8 mouse cellular contexts compared by ENCODE assay signal in the genomic region with DNA sequence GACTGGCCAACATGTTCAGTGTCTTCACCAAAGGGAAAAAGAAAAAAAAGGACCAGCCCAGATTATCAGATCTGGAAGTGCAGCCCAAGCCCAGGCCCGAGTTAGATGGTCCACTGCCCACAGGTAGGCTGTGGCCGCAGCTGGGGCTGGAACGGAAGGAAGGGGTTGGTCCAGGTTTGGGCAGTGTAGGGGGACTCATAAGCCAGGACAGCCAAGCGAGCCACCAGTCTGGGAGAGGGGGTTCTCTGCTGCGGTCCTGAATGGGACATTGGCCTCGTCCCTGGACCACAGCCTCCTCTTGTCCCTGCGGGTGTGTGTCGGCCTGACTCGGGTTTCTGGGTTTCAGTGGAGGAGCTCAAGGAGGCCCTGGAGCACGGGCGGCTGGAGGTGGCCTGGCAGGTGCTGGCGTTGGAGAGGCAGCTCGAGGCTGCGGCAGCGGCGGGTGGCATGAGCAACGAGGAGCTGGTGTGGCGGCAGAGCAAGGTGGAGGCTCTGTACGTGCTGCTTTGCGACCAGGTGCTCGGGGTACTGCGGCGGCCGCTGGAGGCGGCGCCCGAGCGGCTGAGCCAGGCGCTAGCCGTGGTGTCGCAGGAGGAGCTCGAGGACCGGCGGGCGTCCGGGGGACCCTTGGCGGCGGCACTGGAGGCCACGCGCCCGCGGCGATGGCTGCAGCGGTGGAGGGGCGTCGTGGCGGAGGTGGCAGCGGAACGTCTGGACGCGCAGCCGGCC. TPM values are rescaled to one million over a fixed set of nuclear protein-coding genes. Genes with fewer than 3 reads are reported as not detected.
DNase-seq lines count a peak whose midpoint lies in the region; ATAC-seq and TF ChIP-seq lines count a peak whose summit lies in the region.

No protein-coding gene starts in this region.

- H3K9ac ChIP-seq in lung, postnatal 0 days (replicated peaks; ENCODE audit: low read depth), result no peak overlapping the region
- H3K9ac ChIP-seq in forebrain, embryonic 16.5 days (replicated peaks; ENCODE audit: low read depth, low read length), result no peak overlapping the region
- no peak overlapping the region for H3K9ac ChIP-seq in limb, embryonic 14.5 days (ENCODE audit: low read depth, low read length, severe bottlenecking)

- TF ChIP-seq CTCF in lung, postnatal 0 days (IDR thresholded peaks at IDR 0.05), result no peak
- TF ChIP-seq CTCF in small intestine, adult 2 months (IDR thresholded peaks at IDR 0.05; ENCODE audit: extremely low read depth, insufficient read length, insufficient replicate concordance, low read depth, low read length), result no peak

- no peaks in the 10 kb centered on the region for H3K36me3 ChIP-seq in lung, postnatal 0 days (ENCODE audit: insufficient read depth, low read length)
- no peaks in the 10 kb centered on the region for H3K36me3 ChIP-seq in forebrain, embryonic 16.5 days (ENCODE audit: control insufficient read depth, insufficient read depth)
- no peaks in the 10 kb centered on the region for H3K36me3 ChIP-seq in limb, embryonic 14.5 days (ENCODE audit: control insufficient read depth, insufficient read depth, low read length)
- H3K36me3 ChIP-seq in small intestine, adult 2 months (ENCODE audit: control insufficient read depth, insufficient read depth, low read length), result no peaks in the 10 kb centered on the region

- no peak overlapping the region for H3K4me3 ChIP-seq in lung, postnatal 0 days (ENCODE audit: low read depth, low read length)
- peak overlapping the region; percentile 23; the same call in 1 of the 2 replicates for H3K4me3 ChIP-seq in forebrain, embryonic 16.5 days (replicated peaks; ENCODE audit: low read length)
- H3K4me3 ChIP-seq in limb, embryonic 14.5 days (replicated peaks; ENCODE audit: low read length), result peak overlapping the region; percentile 21
- H3K4me3 ChIP-seq in small intestine, adult 2 months (ENCODE audit: low read depth, low read length), result peak overlapping the region; percentile 24

- intact Hi-C loops in left cerebral cortex, postnatal 25 days (cut with DNase I), result no loop called here

- no peak overlapping the region for H3K27ac ChIP-seq in lung, postnatal 0 days (ENCODE audit: low read length)
- H3K27ac ChIP-seq in forebrain, embryonic 16.5 days (ENCODE audit: low read length), result no peak overlapping the region
- no peak overlapping the region for H3K27ac ChIP-seq in limb, embryonic 14.5 days (replicated peaks; ENCODE audit: low read depth, low read length)
- no peak overlapping the region for H3K27ac ChIP-seq in small intestine, adult 2 months (ENCODE audit: insufficient read depth, low read depth, low read length)

- H3K4me1 ChIP-seq in lung, postnatal 0 days (ENCODE audit: insufficient read depth, low read depth, low read length), result peaks cover 14% of the 10 kb centered on the region; the same call in 1 of the 2 replicates
- peaks cover 16% of the 10 kb centered on the region for H3K4me1 ChIP-seq in forebrain, embryonic 16.5 days (replicated peaks; ENCODE audit: control insufficient read depth, insufficient read depth, low read length)
- H3K4me1 ChIP-seq in limb, embryonic 14.5 days (ENCODE audit: control insufficient read depth, insufficient read depth, low read length), result peaks cover 19% of the 10 kb centered on the region
- H3K4me1 ChIP-seq in small intestine, adult 2 months (ENCODE audit: control insufficient read depth, insufficient read depth, insufficient read length, low read length), result peaks cover 39% of the 10 kb centered on the region

- peaks cover 48% of the 10 kb centered on the region for H3K27me3 ChIP-seq in lung, postnatal 0 days (replicated peaks; ENCODE audit: insufficient read depth, low read length)
- H3K27me3 ChIP-seq in forebrain, embryonic 16.5 days (replicated peaks; ENCODE audit: control insufficient read depth, insufficient read depth, low read length), result peaks cover 95% of the 10 kb centered on the region
- peaks cover 93% of the 10 kb centered on the region for H3K27me3 ChIP-seq in limb, embryonic 14.5 days (ENCODE audit: control insufficient read depth, insufficient read depth, low read length)
- H3K27me3 ChIP-seq in small intestine, adult 2 months (ENCODE audit: control insufficient read depth, insufficient read depth, low read length), result peaks cover 54% of the 10 kb centered on the region

- no peak for TF ChIP-seq POLR2A in limb, embryonic 14.5 days (IDR thresholded peaks at IDR 0.05; ENCODE audit: borderline replicate concordance, extremely low read depth, insufficient read depth, insufficient read length)
- TF ChIP-seq POLR2A in small intestine, adult 2 months (IDR thresholded peaks at IDR 0.05; ENCODE audit: low read depth, low read length), result no peak

- WGBS in lung, postnatal 0 days, result 13% methylated on average over 50 of the region's 52 CpGs
- 3% methylated on average over 52 of the region's 52 CpGs for WGBS in forebrain, embryonic 16.5 days
- 3% methylated on average over 48 of the region's 52 CpGs for WGBS in limb, embryonic 14.5 days
- 26% methylated on average over 52 of the region's 52 CpGs for WGBS in small intestine, adult 2 months

- no peak for ATAC-seq in lung, postnatal 0 days
- no peak for ATAC-seq in forebrain, embryonic 16.5 days
- no peak for ATAC-seq in limb, embryonic 14.5 days (ENCODE audit: low FRiP score, low read depth)
- ATAC-seq in frontal cortex, adult (ENCODE audit: low TSS enrichment), result no peak

- peak; percentile 7 for DNase-seq in lung, postnatal 0 days (ENCODE audit: low spot score)
- DNase-seq in lung, postnatal 14 days, result no peak
- DNase-seq in limb, embryonic 14.5 days (ENCODE audit: low spot score), result no peak
- no peak for DNase-seq in spleen, postnatal 14 days (ENCODE audit: low spot score in 2 of 2)
- no peak for DNase-seq in left cerebral cortex, postnatal 25 days (ENCODE audit: low spot score in 2 of 2)

- TF ChIP-seq EP300 in lung, postnatal 0 days (IDR thresholded peaks at IDR 0.05), result no peak

- H3K9me3 ChIP-seq in lung, postnatal 0 days (ENCODE audit: low read length), result no peaks in the 10 kb centered on the region
- no peaks in the 10 kb centered on the region for H3K9me3 ChIP-seq in forebrain, embryonic 16.5 days (ENCODE audit: control insufficient read depth, low read length)
- no peaks in the 10 kb centered on the region for H3K9me3 ChIP-seq in limb, embryonic 14.5 days (ENCODE audit: control insufficient read depth, low read length)

- peak overlapping the region; percentile 29; the same call in 1 of the 2 replicates for H3K4me2 ChIP-seq in lung, postnatal 0 days (replicated peaks; ENCODE audit: low read depth, low read length)
- H3K4me2 ChIP-seq in forebrain, embryonic 16.5 days (ENCODE audit: low read length), result 0 out of 2 replicates have a peak overlapping the region, but pooled peaks have one; percentile 14
- peak overlapping the region; percentile 42 for H3K4me2 ChIP-seq in limb, embryonic 14.5 days (replicated peaks; ENCODE audit: low read depth, low read length, severe bottlenecking)

RNA-seq across cellular contexts. Expression of gene Tnfaip2, which starts 3.1 kb away (rescaled TPM):
- polyA plus RNA-seq in lung, postnatal 0 days (2015; fragmentation: Nextera tagmentation; extraction: Ambion mirVana), result 17.0 and 26.3 TPM in 2 replicates
- polyA plus RNA-seq in forebrain, embryonic 16.5 days (2015; fragmentation: Nextera tagmentation; extraction: Ambion mirVana), result 0.63 and 0.84 TPM in 2 replicates
- polyA plus RNA-seq in limb, embryonic 14.5 days (2012; rRNA removed), result 9.3 and 10.2 TPM in 2 replicates
- polyA plus RNA-seq in limb, embryonic 14.5 days (2014; fragmentation: Nextera tagmentation; extraction: Ambion mirVana), result 10.0 and 11.4 TPM in 2 replicates
- 10.2 and 16.4 TPM in 2 replicates for polyA plus RNA-seq in small intestine, adult 2 months (2012; rRNA removed)
- under 1 TPM; 0.53 to 0.66 TPM for total RNA-seq in left cerebral cortex, postnatal 25 days (2021)

RNA-seq across cellular contexts. Expression of gene Exoc3l4, which starts 28.5 kb away (rescaled TPM):
- polyA plus RNA-seq in lung, postnatal 0 days (2015; fragmentation: Nextera tagmentation; extraction: Ambion mirVana), result 21.3 and 24.4 TPM in 2 replicates
- 1.9 and 2.5 TPM in 2 replicates for polyA plus RNA-seq in forebrain, embryonic 16.5 days (2015; fragmentation: Nextera tagmentation; extraction: Ambion mirVana)
- polyA plus RNA-seq in limb, embryonic 14.5 days (2012; rRNA removed), result 11.7 and 14.9 TPM in 2 replicates
- polyA plus RNA-seq in limb, embryonic 14.5 days (2014; fragmentation: Nextera tagmentation; extraction: Ambion mirVana), result 7.4 and 7.7 TPM in 2 replicates
- polyA plus RNA-seq in small intestine, adult 2 months (2012; rRNA removed), result 356 and 552 TPM in 2 replicates
- 1 to 10 TPM in 1 of 2 experiments, under 1 TPM in 1; 0.85 to 1.3 TPM for total RNA-seq in left cerebral cortex, postnatal 25 days (2021)

RNA-seq across cellular contexts. Expression of gene Lbhd2, which starts 38.7 kb away (rescaled TPM):
- polyA plus RNA-seq in lung, postnatal 0 days (2015; fragmentation: Nextera tagmentation; extraction: Ambion mirVana), result 0.37 and 1.1 TPM in 2 replicates
- 1.3 and 4.5 TPM in 2 replicates for polyA plus RNA-seq in forebrain, embryonic 16.5 days (2015; fragmentation: Nextera tagmentation; extraction: Ambion mirVana)
- polyA plus RNA-seq in limb, embryonic 14.5 days (2012; rRNA removed), result 11.0 and 17.2 TPM in 2 replicates
- polyA plus RNA-seq in limb, embryonic 14.5 days (2014; fragmentation: Nextera tagmentation; extraction: Ambion mirVana), result 19.2 and 22.3 TPM in 2 replicates
- not detected in 2 replicates for polyA plus RNA-seq in small intestine, adult 2 months (2012; rRNA removed)
- 1 to 10 TPM; 1.5 to 2.5 TPM for total RNA-seq in left cerebral cortex, postnatal 25 days (2021)

RNA-seq across cellular contexts. Expression of gene Gm266, which starts 40.3 kb away (rescaled TPM):
- 1.9 and 2.7 TPM in 2 replicates for polyA plus RNA-seq in lung, postnatal 0 days (2015; fragmentation: Nextera tagmentation; extraction: Ambion mirVana)
- 0.23 and 1.1 TPM in 2 replicates for polyA plus RNA-seq in forebrain, embryonic 16.5 days (2015; fragmentation: Nextera tagmentation; extraction: Ambion mirVana)
- polyA plus RNA-seq in limb, embryonic 14.5 days (2012; rRNA removed), result 14.8 and 15.5 TPM in 2 replicates
- polyA plus RNA-seq in limb, embryonic 14.5 days (2014; fragmentation: Nextera tagmentation; extraction: Ambion mirVana), result 14.7 and 14.8 TPM in 2 replicates
- polyA plus RNA-seq in small intestine, adult 2 months (2012; rRNA removed), result 0.43 and 0.53 TPM in 2 replicates
- total RNA-seq in left cerebral cortex, postnatal 25 days (2021), result 1 to 10 TPM; 3.2 to 4.5 TPM

Comparison
In these comparisons a context has a peak if more than half of its experiments do, and no peak if none do; other contexts are left out.
1. RNA of gene Exoc3l4, which starts 28.5 kb away (polyA plus RNA-seq): 356 to 552 TPM in small intestine, adult 2 months; 21.3 to 24.4 TPM in lung, postnatal 0 days, 7.4 to 14.9 TPM in limb, embryonic 14.5 days and 1.9 to 2.5 TPM in forebrain, embryonic 16.5 days; every median in the first group is over 10 times any median in the second.
2. Peak in every context shown above with its lines, with median percentiles within 50 percentile points of each other: H3K4me2 ChIP-seq.